Mouse (Mus musculus): ENCODE data around the gene Usp38.
"Not testable (repeated sequence)": the region's sequence is repeated elsewhere in the genome, so short reads cannot be mapped to it uniquely, and the experiment has no call there.

Usp38 gene

DNA sequence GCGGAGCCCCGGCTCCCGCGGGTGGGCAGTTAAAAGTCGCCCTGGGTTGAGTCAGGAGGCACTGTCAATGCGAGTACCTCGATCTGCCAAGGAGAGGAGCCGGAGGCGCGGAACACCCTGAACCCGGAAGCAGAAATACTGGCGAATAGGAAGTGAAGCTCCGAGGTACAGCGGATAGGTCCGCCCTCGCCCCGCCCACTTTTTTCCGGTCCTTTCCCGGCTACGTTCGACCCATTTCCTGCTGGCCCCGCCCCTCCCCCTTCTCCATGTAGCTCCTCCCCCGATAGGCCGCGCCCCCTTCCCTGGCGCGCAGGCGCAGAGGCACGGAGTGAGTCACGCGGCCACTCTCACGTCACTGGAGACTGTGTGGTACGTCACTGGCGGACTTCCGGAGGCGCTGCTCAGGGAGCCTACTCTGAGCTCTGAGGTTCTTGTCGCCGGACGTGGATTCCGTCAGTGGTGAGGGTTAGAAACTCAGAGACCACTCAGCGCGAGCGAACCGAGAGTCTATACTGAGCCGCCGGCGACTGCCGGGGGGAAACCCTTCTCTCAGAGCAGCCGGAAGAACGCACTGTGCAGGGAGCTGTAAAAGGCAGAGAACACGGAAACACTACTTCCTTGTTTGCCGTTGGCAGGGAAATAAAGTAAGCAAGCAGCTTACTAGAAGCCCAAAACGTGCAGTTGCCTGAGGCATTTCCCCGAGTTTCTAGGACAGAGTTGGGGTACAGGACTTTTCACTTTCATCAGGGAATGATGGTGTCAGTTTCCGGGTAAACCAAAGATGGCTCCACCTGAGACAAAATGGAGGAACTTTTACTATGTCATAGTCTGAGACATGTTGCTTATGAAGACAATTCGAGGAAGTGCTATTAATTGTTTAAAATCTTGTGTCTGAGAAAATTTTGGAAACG lies at the start of gene Usp38:
Gene Usp38, minus strand, starts transcription at position 140 of the 911 bp plus-strand sequence.
- peak; percentile 99 for DNase-seq

DNA sequence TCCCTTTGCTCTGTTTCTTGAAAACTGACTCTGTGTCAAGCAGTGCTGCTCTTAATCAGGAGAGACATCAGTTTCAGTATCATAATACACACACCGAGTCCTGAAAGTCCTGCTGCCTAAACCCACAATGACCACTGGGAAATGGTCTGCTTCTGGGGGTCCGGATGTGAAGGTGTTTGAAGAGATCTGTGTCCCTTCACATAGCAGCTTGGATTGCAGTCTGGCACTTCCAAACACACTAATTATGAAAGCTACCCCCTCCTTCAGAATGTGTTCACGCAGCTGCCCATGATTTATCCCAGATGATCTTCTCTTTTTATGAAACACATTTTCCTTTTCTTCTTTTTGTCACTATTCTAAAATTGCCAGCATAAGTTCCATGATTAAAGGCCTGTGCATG lies 47.8 kb upstream of the Usp38 start:
- no peak for DNase-seq

DNA sequence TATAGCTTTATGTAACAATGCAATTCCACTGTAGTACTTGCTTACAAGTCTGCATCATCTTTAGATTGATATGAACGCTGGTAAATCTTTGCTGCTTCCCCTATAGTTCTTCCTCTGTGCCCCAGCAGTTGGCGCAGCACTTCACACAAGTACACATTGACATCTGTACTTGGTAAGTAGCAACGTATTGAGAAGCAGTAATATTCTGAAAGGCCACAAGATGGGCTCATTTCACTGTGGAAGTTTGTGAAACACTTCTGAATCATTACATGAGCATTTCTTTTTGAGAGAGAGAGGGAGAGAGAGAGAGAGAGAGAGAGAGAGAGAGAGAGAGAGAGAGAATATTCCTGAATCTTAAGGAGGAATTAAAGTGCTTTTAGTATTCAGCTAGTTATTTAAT lies 47.2 kb upstream of the Usp38 start:
- DNase-seq: peak; percentile 5

DNA sequence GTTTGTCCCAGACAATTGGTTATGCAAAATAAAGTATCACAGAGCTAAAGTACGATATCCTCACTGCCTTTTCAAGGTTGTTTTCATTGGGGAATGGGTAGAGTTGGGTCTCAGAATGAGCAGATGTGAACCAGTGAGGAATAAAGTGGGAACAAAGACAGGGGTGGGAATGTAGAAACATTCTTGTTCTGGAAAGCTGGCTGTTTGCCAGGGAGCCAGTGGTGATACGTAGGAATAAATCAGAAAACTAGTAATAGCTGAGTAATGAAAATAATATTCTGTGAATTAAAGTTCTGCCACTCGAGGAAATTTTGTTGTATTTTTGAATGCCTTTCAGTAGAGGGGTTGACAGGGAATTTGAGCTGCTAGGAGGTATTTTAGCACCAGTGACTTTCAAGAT lies 29.5 kb upstream of the Usp38 start:
- no peak for DNase-seq

DNA sequence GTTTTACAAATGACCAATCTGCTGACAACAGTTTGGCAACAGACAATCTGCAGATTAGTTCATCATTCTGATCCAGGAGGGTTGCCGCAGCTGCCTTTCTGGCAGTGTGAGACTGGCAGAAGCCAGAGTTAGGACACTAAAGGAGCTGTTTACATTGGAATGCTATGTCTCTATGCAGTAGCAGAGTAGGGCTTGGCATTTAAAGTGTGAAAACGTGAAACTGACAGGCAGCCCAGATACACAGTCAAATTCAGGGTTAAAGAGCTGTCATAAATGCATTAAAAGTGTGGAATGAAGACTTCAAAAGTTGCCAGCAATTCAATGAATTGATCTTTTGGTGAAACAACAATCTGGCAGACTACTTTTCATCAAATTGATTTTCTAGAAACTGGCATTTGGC lies 13.3 kb upstream of the Usp38 start:
- no peak for DNase-seq

DNA sequence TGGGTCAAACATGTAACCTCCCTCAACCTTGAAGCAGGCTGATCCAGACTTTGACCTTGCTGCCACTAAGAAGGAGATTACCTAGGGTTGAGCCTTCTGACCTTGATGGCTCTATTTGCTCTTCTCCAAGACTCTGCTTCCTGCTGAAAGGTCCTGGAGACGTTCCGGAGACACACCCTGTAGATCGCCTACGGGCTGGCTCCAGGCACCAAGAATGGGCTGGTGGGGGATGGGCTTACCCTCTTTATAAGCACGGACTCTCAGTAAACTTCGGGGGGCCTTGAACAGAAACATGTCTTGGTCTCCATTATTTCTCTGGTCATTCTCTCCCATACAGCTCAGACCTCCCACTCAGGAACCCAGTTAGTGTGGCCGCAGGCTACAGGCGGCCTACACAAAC lies 2.8 kb upstream of the Usp38 start:
- not testable (repeated sequence) for DNase-seq

DNA sequence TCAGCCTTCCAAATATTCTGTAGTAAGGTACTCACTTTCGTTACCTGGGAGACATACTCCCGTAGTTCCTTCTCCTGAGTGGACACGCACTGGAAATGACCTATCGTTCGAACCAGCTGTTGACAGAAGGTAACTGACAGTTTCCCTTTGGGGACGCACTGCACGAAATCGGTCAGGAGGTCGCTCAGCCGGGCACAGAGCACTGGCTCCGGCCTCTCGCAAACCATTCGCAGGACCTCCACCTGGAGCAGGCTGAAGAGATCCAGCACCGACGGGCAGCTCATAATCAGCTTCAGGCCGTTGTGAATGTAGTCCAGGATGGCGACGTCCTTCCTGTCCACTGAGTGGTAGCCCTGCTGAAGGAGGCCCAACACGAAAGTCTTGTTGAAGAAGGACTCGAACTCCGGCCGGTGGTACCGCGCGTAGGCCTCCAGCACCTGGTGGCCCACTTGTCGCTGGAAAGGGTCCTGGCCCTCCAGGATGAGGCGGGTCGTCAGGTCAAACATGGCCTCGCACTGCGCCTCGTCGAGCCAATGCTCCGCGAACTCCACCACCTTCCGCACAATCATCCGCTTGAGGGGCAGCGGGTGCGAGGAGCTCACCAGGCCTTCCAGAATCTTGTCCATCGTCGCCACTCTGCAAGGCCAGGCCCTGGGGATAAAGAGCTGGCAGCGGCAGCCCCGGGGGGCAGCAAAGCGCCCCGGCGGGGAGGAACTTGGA lies 757 bp downstream of the Usp38 start:
- no peak for DNase-seq

DNA sequence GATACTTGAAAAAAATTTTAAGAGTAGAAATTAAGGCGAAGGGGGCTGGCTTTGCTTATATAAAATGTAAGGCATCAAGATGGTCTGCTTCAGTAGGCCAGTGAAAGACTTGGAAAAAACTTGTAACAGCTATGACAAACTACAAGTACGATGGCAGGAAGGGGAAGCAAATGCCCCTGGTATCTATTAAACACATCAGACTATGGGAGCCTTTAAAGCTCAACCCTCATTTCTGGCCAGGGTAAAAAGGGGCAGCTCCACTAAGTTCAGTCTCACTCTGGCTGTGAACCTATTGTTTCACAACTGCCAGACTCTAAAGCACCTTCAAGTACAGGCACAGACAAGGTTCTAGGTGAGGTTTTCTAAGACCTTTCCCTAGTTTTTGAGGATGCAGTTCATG lies 2.0 kb downstream of the Usp38 start:
- DNase-seq: no peak

DNA sequence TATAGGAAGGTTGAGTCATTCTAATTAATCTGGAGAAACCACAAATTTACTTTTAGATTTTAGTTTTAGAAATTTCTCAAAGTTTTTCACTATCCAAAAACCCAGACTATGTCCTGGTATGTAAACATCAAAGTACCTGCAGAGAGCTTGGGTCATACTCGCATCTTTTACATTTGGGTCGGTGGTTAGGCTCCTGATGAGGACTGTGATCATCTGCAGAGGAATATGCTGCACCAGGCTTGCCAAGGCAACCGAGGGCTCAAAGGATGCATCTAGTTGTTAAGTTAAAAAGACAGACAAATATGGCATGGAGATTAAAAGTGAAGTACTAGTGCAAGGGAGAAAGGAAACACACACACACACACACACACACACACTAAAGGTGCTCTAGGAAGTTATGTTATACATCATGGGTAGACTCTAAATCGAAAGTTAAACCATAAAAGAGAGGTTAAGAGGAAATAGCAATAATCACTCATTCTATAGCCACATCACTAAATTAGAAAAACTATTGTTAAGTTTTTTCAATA lies 2.6 kb downstream of the Usp38 start:
- no peak for DNase-seq

DNA sequence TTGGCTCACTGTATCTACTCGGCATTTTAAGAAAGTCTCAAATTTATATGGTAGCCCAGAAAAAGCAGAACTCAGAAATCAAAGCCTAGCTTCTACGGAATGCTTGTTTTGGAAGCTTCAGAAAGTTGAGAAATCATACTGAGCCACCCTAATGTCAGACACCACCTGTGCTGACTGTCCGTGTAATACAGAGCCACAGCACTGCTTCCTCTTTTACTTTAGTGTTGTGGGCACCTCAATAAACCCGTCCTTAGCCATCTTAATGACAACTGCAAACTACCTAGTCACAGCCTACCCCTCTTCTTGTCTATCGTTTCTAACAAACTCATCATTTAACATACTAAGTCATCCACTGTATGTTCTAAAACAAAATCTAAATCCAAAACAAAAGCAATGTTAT lies 4.3 kb downstream of the Usp38 start:
- DNase-seq: no peak

DNA sequence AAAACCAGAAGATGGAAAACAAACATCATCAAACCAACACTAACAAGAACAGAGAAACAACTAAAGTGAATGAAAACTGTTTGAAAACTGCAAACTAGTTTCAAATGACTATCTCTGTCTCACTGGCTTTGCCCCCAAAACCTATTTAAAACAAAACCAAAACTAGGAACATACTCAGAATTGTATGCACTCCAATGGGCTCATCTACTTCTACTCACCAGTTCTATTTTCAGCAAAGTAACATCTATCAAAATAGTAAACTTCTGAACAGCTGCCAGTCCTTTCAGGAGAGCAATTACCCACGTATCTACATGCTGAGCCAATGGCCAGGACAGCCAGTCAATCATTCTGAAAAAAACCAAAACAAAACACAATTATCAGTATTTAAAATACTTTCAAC lies 9.6 kb downstream of the Usp38 start:
- DNase-seq: no peak

DNA sequence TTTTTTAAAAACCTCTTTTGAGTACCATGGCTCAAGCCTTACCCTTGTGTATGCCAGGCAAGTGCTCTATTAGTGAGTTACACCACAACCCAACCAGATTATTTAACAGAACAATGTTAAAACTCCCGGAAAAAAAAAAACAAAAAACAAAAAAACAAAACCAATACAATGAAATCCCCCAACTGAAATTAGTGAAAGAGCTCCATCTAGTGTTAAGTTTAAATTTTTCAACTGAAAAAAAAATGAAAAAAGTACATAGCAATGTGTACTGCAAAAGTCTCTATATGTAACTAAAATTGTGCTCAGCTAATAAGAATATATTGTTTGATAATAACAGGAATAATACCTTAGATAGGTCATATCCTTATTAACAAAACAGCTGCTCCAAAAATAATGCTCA lies 18.1 kb downstream of the Usp38 start:
- DNase-seq: no peak

DNA sequence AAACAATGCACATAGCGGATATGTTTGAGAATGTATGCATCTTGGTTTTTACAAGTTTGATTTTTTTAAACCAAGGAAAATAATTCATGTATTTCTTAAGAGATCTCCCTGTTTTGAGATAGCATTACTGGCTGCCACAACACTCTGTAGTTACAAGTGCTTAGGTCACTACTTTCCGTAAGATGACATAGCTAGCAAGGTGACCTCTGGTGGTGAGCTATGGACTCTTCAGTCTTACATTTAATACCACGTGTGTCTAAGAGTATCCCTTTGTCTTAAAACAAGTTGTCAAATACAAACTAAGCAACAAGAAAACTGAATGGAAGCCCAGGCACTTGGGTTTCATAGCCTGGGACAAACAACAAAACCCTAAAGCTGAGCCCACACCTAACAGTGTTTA lies 22.8 kb downstream of the Usp38 start:
- no peak for DNase-seq

DNA sequence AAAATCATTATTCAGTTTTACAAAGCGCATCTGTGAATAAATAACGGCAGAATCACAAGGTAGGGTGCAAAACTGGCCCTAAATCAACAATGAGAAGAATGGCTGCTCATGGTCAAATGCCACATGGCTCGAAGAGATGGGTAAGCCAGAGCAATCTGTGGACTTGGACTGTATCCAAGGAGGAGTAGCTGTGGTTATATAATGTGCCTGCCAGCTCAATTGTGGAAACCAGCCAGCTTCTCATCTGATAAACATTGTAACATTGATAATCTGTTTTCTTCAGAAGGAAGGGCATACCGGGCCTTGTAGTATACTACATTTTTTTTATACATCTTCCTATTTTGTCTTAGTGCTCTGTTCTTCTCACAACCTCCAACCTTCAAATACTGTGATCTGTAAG lies 31.9 kb downstream of the Usp38 start:
- peak; percentile 83 for DNase-seq

DNA sequence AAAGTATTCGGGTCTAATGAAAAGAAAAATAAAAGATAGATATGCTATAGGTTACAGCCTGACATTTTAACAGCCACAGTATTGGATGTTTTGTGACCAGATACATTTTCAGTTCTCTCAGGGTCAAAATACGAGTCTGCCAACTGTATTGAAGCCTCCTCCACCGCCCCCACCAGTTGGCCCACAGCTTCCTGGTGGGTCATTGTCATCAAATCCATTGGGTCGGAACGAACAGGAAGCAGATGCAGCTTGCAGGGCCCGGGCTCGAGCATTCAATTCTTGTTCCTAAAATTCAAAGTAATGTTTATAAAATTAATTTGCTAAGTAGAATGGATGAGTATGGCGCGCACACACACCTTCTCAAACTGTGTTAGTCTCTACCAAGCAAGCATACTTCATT lies 33.0 kb downstream of the Usp38 start:
- no peak for DNase-seq

DNA sequence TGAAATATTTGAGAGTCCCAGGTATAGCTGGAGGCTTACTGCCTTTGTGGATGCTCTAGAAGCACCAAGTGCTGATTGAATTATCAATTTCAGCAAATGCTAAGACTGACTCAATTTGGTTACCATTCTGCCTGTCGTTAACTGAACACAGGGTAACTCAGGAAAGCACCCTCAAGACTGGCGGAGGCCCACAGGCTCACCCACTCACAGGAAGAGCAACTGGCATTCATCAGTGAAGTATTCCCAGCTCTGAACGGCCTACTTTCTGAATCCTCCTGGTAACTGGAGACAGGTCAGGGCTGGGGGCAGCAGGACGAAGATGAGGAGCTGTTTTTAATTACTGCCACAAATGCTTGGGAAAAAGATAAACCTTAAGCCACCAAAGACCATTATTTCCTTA lies 34.7 kb downstream of the Usp38 start:
- no peak for DNase-seq

DNA sequence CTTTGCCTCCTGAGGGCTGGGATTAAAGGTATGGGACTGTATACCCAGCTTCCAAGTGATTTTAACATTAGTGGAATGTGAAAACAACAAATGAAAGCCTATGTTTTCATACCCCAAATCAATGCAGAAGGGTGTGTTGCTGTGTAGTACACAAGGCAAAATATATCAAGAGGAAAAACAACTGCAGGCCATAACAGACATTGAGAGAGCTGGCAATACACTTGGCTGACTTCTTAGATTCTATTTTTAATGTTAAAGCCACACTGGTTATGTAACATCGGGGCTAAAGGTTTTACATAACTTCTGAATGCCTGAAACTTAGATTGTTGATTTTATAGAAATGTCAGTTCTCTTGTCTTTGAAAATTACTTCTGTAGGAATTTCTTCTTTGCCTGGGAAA lies 37.5 kb downstream of the Usp38 start:
- no peak for DNase-seq

DNA sequence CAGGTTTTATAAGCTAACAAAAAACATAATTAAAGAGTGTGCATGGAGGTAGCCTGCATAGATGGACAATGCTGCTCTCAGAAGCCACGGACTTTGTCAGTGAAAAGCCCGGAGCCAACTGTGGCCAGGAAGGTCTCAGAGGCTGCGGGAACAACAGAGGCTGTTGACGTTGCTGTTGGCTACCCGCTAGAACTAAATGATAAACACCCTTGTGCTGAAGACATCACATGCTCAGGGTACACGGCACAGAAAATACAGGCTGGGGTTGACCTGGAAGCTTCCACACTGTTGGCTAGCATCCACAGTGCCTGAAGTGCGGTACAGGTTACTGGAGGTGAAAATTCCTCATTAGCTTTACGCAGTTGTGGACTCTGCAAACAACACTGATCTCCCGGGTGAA lies 43.6 kb downstream of the Usp38 start:
- no peak for DNase-seq

DNA sequence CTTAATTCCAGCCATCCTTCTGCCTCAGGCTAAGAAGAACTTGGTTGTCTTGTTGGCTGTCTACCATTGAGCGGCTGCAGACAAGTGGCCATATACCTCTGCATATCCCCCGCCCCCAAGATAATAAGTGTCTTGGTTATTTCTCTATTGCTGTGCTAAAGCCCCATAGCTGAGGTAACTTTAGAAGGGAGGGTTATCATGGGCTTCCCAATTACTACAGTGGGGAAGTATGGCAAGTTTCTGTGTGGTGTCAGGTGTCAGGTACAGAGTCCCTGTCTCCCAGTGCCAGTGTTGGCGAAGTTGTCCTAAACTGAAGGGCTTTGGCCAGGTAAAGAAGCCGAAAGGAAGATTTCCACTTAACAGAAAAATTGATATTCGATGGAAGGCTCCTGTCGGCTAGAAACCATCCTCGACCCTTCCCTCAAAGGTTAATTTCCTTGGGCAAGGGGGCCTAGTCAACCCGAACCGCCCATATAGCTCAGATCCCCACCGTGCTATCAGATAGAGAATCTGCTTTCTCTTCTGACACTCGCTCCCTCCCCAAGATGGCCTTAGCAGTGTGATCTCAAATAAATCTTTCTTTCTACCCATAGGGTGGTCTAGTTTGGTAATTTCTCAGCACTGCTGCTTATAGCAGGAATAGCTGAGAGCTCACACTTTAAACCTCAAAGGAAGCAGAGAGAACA lies 44.6 kb downstream of the Usp38 start:
- no peak for DNase-seq

DNA sequence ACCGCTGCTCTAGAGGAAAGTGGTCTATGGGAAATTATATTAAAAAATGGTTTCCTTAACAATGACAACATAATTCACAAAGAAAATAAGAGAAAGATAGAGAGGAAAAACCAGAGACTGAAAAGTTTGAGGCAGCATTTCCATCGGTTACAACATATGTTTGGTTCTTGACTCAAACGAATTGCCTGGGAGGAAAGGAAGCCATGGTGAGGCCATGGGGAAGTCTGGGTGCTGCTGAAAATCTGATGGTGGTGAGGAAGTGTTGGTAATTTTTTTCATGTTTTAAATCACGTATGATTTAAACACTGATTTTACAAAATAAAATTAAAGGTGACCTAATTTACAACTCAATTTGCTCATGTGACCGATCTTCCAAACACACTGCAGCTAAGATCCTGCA lies 45.3 kb downstream of the Usp38 start:
- no peak for DNase-seq

DNA sequence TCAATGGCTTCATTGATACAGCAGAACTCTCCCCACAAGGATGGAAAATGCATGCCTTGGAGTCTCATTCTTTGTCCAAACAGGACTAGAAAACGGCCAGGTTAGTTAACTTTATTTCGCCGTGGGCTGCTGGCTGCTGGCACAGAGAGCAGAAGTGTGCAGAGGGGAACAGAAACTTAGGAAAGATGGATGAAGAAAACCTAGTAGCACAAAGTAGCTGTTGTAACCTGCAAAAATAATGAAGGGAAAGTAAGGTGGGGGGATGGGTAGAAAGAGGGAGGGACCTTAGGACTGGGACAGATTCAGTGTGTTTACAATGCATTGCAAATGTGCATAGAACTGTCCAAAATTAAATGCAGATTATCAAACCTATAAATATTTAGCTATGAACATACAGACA lies 51.6 kb downstream of the Usp38 start:
- DNase-seq: no peak

DNA sequence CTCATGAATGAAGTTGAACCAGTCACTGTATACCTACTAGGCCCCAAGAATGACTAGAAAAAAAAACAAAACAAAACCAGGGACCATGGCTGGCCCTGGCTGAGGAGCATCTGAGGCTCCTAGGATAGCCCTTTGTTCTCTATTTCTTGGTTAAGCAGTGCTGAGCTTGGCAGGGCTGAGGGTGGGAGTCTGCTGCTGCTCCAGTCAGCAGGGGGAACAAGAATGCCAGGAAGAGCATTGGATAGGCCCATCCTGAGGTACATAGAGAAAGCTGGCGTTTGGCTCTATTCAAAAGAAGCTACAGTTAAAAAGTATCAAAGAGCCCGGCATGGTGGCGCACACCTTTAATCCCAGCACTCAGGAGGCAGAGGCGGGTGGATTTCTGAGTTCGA lies 52.1 kb downstream of the Usp38 start:
- DNase-seq: no peak

DNA sequence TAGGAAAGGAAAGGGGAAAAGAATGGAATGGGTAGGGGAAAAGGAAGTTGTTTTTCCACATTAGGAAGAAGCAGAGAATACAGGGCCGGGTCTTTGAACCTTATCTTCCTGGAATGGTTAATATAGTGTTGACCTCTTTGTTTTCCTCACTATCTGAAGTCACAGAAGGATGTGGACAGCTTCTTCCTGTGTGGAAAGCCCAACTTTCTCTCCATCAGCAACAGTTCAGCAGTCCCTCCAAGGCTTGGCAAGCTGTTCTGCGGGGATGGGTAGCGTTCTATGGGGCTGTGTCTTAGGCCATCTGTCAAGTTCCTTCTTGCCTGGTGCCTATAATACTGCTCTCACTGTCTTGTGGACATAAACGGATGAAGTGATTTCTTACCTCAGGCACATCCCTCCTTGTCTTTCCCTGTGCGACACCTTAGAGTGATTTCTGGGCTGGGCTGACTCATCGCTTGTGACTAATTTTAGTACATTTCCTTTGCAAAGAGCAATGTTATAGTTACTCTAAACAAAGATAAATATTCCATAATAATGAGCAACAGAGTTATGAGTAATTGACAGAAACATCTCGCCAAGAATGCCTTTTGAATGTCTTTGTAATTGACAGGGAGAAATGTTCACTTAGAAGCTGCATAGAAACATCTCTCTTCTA lies 52.7 kb downstream of the Usp38 start:
- DNase-seq: no peak

All from cerebellum, adult 8-10 months (tissue).